Mouse (Mus musculus) ovary, adult 18-20 months (tissue): ENCODE data around the gene Zfp949.
"Not testable (repeated sequence)": the region's sequence is repeated elsewhere in the genome, so short reads cannot be mapped to it uniquely, and the experiment has no call there.

Experiments used
- DNase-seq: peaks from one replicate; pipeline ENCODE4 v3.0.0; 2022; ENCODE audit warnings: low spot score, mixed read lengths

Gene Zfp949

GRCm38 (mm10) chr9:88542816-88543215, 5.0 kb upstream of the Zfp949 start:
- DNase-seq, result no peak

- DNase-seq, result no peak
These were observed 2.3 kb upstream of the Zfp949 start for GRCm38 (mm10) chr9:88545534-88545933.

- DNase-seq, result no peak
These were observed 1.7 kb upstream of the Zfp949 start for GRCm38 (mm10) chr9:88546166-88546565.

GRCm38 (mm10) chr9:88546657-88547056, 1.2 kb upstream of the Zfp949 start:
- no peak for DNase-seq

- DNase-seq, result peak; percentile 8
These were observed 550 bp upstream of the Zfp949 start for GRCm38 (mm10) chr9:88547270-88547669.

- DNase-seq, result no peak
These were observed 760 bp downstream of the Zfp949 start for GRCm38 (mm10) chr9:88548614-88548945.

GRCm38 (mm10) chr9:88553071-88553470, 5.3 kb downstream of the Zfp949 start:
- DNase-seq, result no peak

GRCm38 (mm10) chr9:88558146-88558545, 10.3 kb downstream of the Zfp949 start:
- no peak for DNase-seq

GRCm38 (mm10) chr9:88561476-88561875, 13.7 kb downstream of the Zfp949 start:
- DNase-seq, result not testable (repeated sequence)

GRCm38 (mm10) chr9:88570471-88570870, 22.7 kb downstream of the Zfp949 start:
- DNase-seq, result not testable (repeated sequence)

GRCm38 (mm10) chr9:88580591-88580990, 32.8 kb downstream of the Zfp949 start, which contains the start of gene Trim43a:
Gene Trim43a, plus strand, starts transcription at chr9:88580891.
- not testable (repeated sequence) for DNase-seq

- not testable (repeated sequence) for DNase-seq
These were observed 45.9 kb downstream of the Zfp949 start for GRCm38 (mm10) chr9:88593708-88594107.

- peak; percentile 98 for DNase-seq
These were observed 51.7 kb downstream of the Zfp949 start for GRCm38 (mm10) chr9:88599206-88600162.
